Mouse (Mus musculus) small intestine, adult 2 months (tissue): ENCODE results near the gene Scnn1b.

Experiments used
- CTCF ChIP-seq: fragments of 200-500 bp; IDR thresholded peaks from 2 replicates; pipeline ENCODE4 v1.5.1; 2012; ENCODE audit warnings: low read depth, mild to moderate bottlenecking, control low read depth, inconsistent platforms, low read length, moderate library complexity, mixed read lengths; ENCODE audit not compliant: insufficient replicate concordance, insufficient read length; ENCODE audit errors: extremely low read depth
- POLR2A ChIP-seq: fragments of 200-500 bp; IDR thresholded peaks from 2 replicates; pipeline ENCODE4 v1.6.1; 2012; ENCODE audit warnings: low read depth, mild to moderate bottlenecking, control low read depth, inconsistent platforms, low read length, moderate library complexity

GRCm38 (mm10) chr7:121899940-121900339 is 35.1 kb downstream of the Scnn1b start:
- no peak for TF ChIP-seq CTCF
- no peak for TF ChIP-seq POLR2A
